22 mouse cellular contexts compared by ENCODE assay signal in the genomic region with DNA sequence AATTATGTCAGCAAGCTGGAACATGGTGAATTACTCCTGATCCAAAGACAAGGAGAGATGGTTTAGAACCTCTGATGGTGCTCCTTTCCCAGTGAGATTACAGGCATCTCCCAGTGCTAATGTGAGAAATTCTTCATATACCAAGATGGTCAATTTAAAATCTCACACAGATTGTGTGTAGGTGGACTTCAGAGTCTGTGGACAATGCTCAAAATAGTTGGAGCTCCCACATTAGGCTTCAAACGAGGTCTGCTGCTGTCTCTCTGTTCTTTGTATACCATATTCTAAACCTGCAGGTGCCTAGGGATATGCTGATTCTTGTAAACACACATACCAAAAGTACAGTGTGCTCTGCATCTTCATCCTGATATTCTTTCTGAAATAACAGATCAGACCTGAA.
DNase-seq lines count a peak whose midpoint lies in the region; ATAC-seq lines count a peak whose summit lies in the region.
"Had no signal": no experiment of that assay in that cellular context is flagged by ENCODE, and none has a peak within 500 bp of the region (broad histone marks: within the 10 kb centered on the region; RNA-seq: fewer than 3 reads in every experiment).

No protein-coding gene starts in this region.

- DNase-seq in frontal cortex, postnatal 14 days (ENCODE audit: low spot score in 2 of 2) = no peak
- peak; percentile 3 to 6 for DNase-seq in left cerebral cortex, adult 18-20 months (ENCODE audit: low spot score in 2 of 2)
- no peak for DNase-seq in left cerebral cortex, postnatal 36 days (ENCODE audit: low spot score in 2 of 2)
- peak; percentile 13 to 19 for DNase-seq in left cerebral cortex, adult 9 months (ENCODE audit: low spot score in 2 of 2)
- DNase-seq in telencephalon, adult 2 months (ENCODE audit: low read depth, low spot score) = peak; percentile 70
- DNase-seq in layer of hippocampus, adult 9-11 months = no peak
- DNase-seq in retina, embryonic 14.5 days (ENCODE audit: low spot score) = no peak
- DNase-seq: adrenal gland, adult 8-10 months; adrenal gland, postnatal 36 days; cerebellum, adult 11 months; cerebellum, adult 2 months; cerebellum, adult 9-11 months; cerebellum, postnatal 25 days; forebrain, postnatal 0 days; gastrocnemius, postnatal 25 days; heart, adult 18-20 months; heart, postnatal 14 days; heart, postnatal 4 days had no signal

- peak; percentile 97 for ATAC-seq in frontal cortex, adult (ENCODE audit: low TSS enrichment)
- ATAC-seq: activated CD4-positive, CD25-positive, alpha-beta regulatory T cell, adult 4 months; forebrain, embryonic 14.5 days; forebrain, postnatal 0 days; hindbrain, postnatal 0 days had no signal

- intact Hi-C loops in left cerebral cortex, postnatal 36 days (cut with DNase I) = no loop called here

Comparison
In these comparisons a context has a peak if more than half of its experiments do, and no peak if none do; other contexts are left out.
1. DNase-seq: peak in left cerebral cortex, adult 18-20 months (2 of 2), left cerebral cortex, adult 9 months (2 of 2) and telencephalon, adult 2 months (single experiment); none in frontal cortex, postnatal 14 days (0 of 2), left cerebral cortex, postnatal 36 days (0 of 2), layer of hippocampus, adult 9-11 months (single experiment) and retina, embryonic 14.5 days (single experiment).